Mouse (Mus musculus) neural tube, embryonic 12.5 days (tissue): ENCODE results near the gene Cldn2. TPM values are rescaled to one million over a fixed set of nuclear protein-coding genes. Genes with fewer than 3 reads are reported as not detected.

ENCODE experiments used
- polyA plus RNA-seq: library from polyadenylated mRNA; unstranded; fragments of >200 nt; fragmentation: Nextera tagmentation; extraction: Ambion mirVana; gene quantifications from 2 replicates; pipeline ENCODE4 v1.2.1, GENCODE M21; 2016

Gene Cldn2
- polyA plus RNA-seq, 1 experiment from 2014 or later, result 0.42 TPM

Other genes with a start within 250 kb of the Cldn2 start
- gene Rnf128, start 237.5 kb upstream of the Cldn2 start, polyA plus RNA-seq, result 1.2 and 1.9 TPM in 2 replicates
- gene Tbc1d8b, start 115.8 kb upstream of the Cldn2 start, polyA plus RNA-seq, result 0.82 and 0.86 TPM in 2 replicates
- gene Gm15013, start 86.3 kb upstream of the Cldn2 start, polyA plus RNA-seq, result 0.25 and 0.37 TPM in 2 replicates
- gene Ripply1, start 18.5 kb upstream of the Cldn2 start, polyA plus RNA-seq, result not detected in 2 replicates
- 7.2 and 8.2 TPM in 2 replicates for gene Morc4, start 70.8 kb downstream of the Cldn2 start, polyA plus RNA-seq
- 6.8 and 7.4 TPM in 2 replicates for gene Rbm41, start 197.8 kb downstream of the Cldn2 start, polyA plus RNA-seq